Mouse (Mus musculus) central nervous system, embryonic 18 days (tissue): ENCODE results near the gene Sec1. TPM values are rescaled to one million over a fixed set of nuclear protein-coding genes. Genes with fewer than 3 reads are reported as not detected.

Source experiments
- polyA plus RNA-seq: library from polyadenylated mRNA; depleted of rRNA; stranded (reverse); fragments of >200 nt; gene quantifications from 2 replicates; pipeline ENCODE4 v1.2.3, GENCODE M21; 2012; rRNA removed

Sec1 gene
- 0.43 and 0.63 TPM in 2 replicates for polyA plus RNA-seq

GRCm38 (mm10) chr7:45693921-45694591 lies at the start of gene Sec1:
TSS of gene Sec1 (minus strand) at chr7:45694402.

GRCm38 (mm10) chr7:45725713-45726112 lies 31.5 kb upstream of the Sec1 start, which contains the start of gene Spaca4:
TSS of gene Spaca4 (minus strand) at chr7:45725813.

GRCm38 (mm10) chr7:45720413-45721233 lies 26.4 kb upstream of the Sec1 start, which contains the start of gene Fam83e:
TSS of gene Fam83e (plus strand) at chr7:45721212.

GRCm38 (mm10) chr7:45717918-45718297 lies 23.7 kb upstream of the Sec1 start, which contains the start of gene Sphk2:
TSS of gene Sphk2 (minus strand) at chr7:45718002.

GRCm38 (mm10) chr7:45715090-45715708 lies 21.0 kb upstream of the Sec1 start, which contains the start of gene Rpl18:
TSS of gene Rpl18 (plus strand) at chr7:45715457.

GRCm38 (mm10) chr7:45704730-45705442 lies 10.7 kb upstream of the Sec1 start, which contains the start of gene Dbp:
TSS of gene Dbp (plus strand) at chr7:45705088.

GRCm38 (mm10) chr7:45699523-45700141 lies 5.4 kb upstream of the Sec1 start, which contains the start of gene Car11:
TSS of gene Car11 (plus strand) at chr7:45699843.

GRCm38 (mm10) chr7:45683396-45684050 lies 10.7 kb downstream of the Sec1 start, which contains the start of gene Ntn5:
TSS of gene Ntn5 (plus strand) at chr7:45684022.

GRCm38 (mm10) chr7:45666161-45666560 lies 28.0 kb downstream of the Sec1 start, which contains the start of gene Fut2:
TSS of gene Fut2 (minus strand) at chr7:45666394.

GRCm38 (mm10) chr7:45639561-45640027 lies 54.6 kb downstream of the Sec1 start, which contains the start of gene Mamstr:
TSS of gene Mamstr (plus strand) at chr7:45639977.

Other genes starting within 250 kb of the Sec1 start
- gene Ftl1, start 234.5 kb downstream of the Sec1 start, polyA plus RNA-seq, result 1,600 and 1,742 TPM in 2 replicates
- gene Bax, start 227.5 kb downstream of the Sec1 start, polyA plus RNA-seq, result 176 and 188 TPM in 2 replicates
- 0.22 and 0.32 TPM in 2 replicates for gene Tulp2, start 212.5 kb downstream of the Sec1 start, polyA plus RNA-seq
- gene Gm45808, start 207.6 kb downstream of the Sec1 start, polyA plus RNA-seq, result 0.17 TPM in 1 of 2 replicates, not detected in the other
- gene Dhdh, start 205.6 kb downstream of the Sec1 start, polyA plus RNA-seq, result 3.0 and 3.2 TPM in 2 replicates
- 99.6 and 103 TPM in 2 replicates for gene Nucb1, start 184.0 kb downstream of the Sec1 start, polyA plus RNA-seq
- gene Ppp1r15a, start 168.1 kb downstream of the Sec1 start, polyA plus RNA-seq, result 13.4 and 14.0 TPM in 2 replicates
- 2.4 and 6.4 TPM in 2 replicates for gene Plekha4, start 168.1 kb downstream of the Sec1 start, polyA plus RNA-seq
- 0.10 and 0.53 TPM in 2 replicates for gene Hsd17b14, start 139.5 kb downstream of the Sec1 start, polyA plus RNA-seq
- 36.4 and 37.4 TPM in 2 replicates for gene Bcat2, start 124.2 kb downstream of the Sec1 start, polyA plus RNA-seq
- gene Fgf21, start 78.9 kb downstream of the Sec1 start, polyA plus RNA-seq, result not detected in 2 replicates
- 0.04 and 0.21 TPM in 2 replicates for gene Fut1, start 77.1 kb downstream of the Sec1 start, polyA plus RNA-seq
- 0.10 and 0.19 TPM in 2 replicates for gene Izumo1, start 72.6 kb downstream of the Sec1 start, polyA plus RNA-seq
- gene Rasip1, start 66.9 kb downstream of the Sec1 start, polyA plus RNA-seq, result 15.5 and 16.0 TPM in 2 replicates
- gene Mamstr, start 54.4 kb downstream of the Sec1 start, polyA plus RNA-seq, result 2.7 and 4.2 TPM in 2 replicates
- 0.06 and 0.07 TPM in 2 replicates for gene Fut2, start 28.0 kb downstream of the Sec1 start, polyA plus RNA-seq
- 0.48 and 0.64 TPM in 2 replicates for gene Ntn5, start 10.4 kb downstream of the Sec1 start, polyA plus RNA-seq
- gene Car11, start 5.4 kb upstream of the Sec1 start, polyA plus RNA-seq, result 162 and 178 TPM in 2 replicates
- 12.3 and 12.4 TPM in 2 replicates for gene Dbp, start 10.7 kb upstream of the Sec1 start, polyA plus RNA-seq
- gene Rpl18, start 21.1 kb upstream of the Sec1 start, polyA plus RNA-seq, result 517 and 597 TPM in 2 replicates
- 24.6 and 26.1 TPM in 2 replicates for gene Sphk2, start 23.6 kb upstream of the Sec1 start, polyA plus RNA-seq
- 0.25 and 0.30 TPM in 2 replicates for gene Fam83e, start 26.8 kb upstream of the Sec1 start, polyA plus RNA-seq
- gene Spaca4, start 31.4 kb upstream of the Sec1 start, polyA plus RNA-seq, result not detected in 2 replicates
- gene Lmtk3, start 89.3 kb upstream of the Sec1 start, polyA plus RNA-seq, result 215 and 251 TPM in 2 replicates
- 6.0 and 6.2 TPM in 2 replicates for gene Sult2b1, start 90.3 kb upstream of the Sec1 start, polyA plus RNA-seq
- 223 and 229 TPM in 2 replicates for gene Cyth2, start 120.2 kb upstream of the Sec1 start, polyA plus RNA-seq
- 2.0 and 2.3 TPM in 2 replicates for gene Kcnj14, start 130.4 kb upstream of the Sec1 start, polyA plus RNA-seq
- 21.7 and 23.2 TPM in 2 replicates for gene Grwd1, start 136.5 kb upstream of the Sec1 start, polyA plus RNA-seq
- 182 and 199 TPM in 2 replicates for gene Kdelr1, start 178.4 kb upstream of the Sec1 start, polyA plus RNA-seq
- gene Grin2d, start 184.0 kb upstream of the Sec1 start, polyA plus RNA-seq, result 23.7 and 25.3 TPM in 2 replicates
- gene Syngr4, start 202.3 kb upstream of the Sec1 start, polyA plus RNA-seq, result 0.15 and 0.18 TPM in 2 replicates
- gene Tmem143, start 202.5 kb upstream of the Sec1 start, polyA plus RNA-seq, result 21.2 and 24.5 TPM in 2 replicates
- 21.5 and 25.1 TPM in 2 replicates for gene Emp3, start 227.0 kb upstream of the Sec1 start, polyA plus RNA-seq
- gene Ccdc114, start 229.7 kb upstream of the Sec1 start, polyA plus RNA-seq, result 6.0 and 7.1 TPM in 2 replicates